Mouse (Mus musculus) G1E (cell line): ENCODE data around the gene Doc2a.

Source experiments
- CTCF ChIP-seq: IDR thresholded peaks from 2 replicates; pipeline ENCODE4 v1.5.1; 2012; ENCODE audit warnings: low read depth, low read length, inconsistent platforms, mixed read lengths
- GATA1 ChIP-seq: IDR thresholded peaks from 2 replicates; pipeline ENCODE4 v1.6.1; 2012; ENCODE audit warnings: borderline replicate concordance, low read length, inconsistent platforms, mixed read lengths
- POLR2AphosphoS5 ChIP-seq: IDR thresholded peaks from 2 replicates; pipeline ENCODE4 v1.6.1; 2012; ENCODE audit warnings: low read depth, low read length, inconsistent platforms; ENCODE audit not compliant: insufficient replicate concordance
- TAL1 ChIP-seq: conservative IDR thresholded peaks from 2 replicates; pipeline ENCODE4 v1.6.1; 2012; ENCODE audit warnings: low read depth, low read length, inconsistent platforms, mixed read lengths

GRCm38 (mm10) chr7:126809723-126810369, 37.4 kb upstream of the Doc2a start:
- TF ChIP-seq CTCF (no peak), TAL1 (no peak), GATA1 (no peak), POLR2AphosphoS5 (no peak)
